Mouse (Mus musculus): ENCODE results near the gene Ceacam19. TPM values are rescaled to one million over a fixed set of nuclear protein-coding genes. Genes with fewer than 3 reads are reported as not detected.

Gene Ceacam19
- not detected for polyA plus RNA-seq (2014; fragmentation: Illumina TruSeq; extraction: RNeasy Lipid Tissue Mini Kit (QIAGEN cat#74804); ENCODE audit: low read depth, low replicate concordance)

DNA sequence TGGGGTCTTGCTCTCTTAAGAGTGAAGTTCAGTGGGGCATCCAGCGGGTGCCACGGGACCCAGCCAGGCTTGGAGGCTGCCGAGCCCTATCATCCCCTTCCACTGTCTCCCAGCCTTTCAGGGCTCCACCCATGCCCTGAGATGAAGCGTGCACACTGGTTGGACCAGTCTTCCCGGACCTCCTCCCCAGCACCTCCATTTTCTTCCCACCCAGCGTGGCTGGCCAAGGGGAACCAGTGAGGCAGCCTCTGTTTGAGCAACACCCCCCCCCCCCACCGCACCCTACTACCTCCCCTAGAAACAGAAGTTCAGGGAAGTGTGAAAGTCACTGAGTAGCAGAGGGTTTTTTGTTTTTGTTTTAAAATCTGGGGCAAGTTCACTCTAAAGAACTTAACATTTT is at the start of gene Ceacam19:
TSS of gene Ceacam19 (minus strand) at position 117 of the 400 bp plus-strand sequence.

DNA sequence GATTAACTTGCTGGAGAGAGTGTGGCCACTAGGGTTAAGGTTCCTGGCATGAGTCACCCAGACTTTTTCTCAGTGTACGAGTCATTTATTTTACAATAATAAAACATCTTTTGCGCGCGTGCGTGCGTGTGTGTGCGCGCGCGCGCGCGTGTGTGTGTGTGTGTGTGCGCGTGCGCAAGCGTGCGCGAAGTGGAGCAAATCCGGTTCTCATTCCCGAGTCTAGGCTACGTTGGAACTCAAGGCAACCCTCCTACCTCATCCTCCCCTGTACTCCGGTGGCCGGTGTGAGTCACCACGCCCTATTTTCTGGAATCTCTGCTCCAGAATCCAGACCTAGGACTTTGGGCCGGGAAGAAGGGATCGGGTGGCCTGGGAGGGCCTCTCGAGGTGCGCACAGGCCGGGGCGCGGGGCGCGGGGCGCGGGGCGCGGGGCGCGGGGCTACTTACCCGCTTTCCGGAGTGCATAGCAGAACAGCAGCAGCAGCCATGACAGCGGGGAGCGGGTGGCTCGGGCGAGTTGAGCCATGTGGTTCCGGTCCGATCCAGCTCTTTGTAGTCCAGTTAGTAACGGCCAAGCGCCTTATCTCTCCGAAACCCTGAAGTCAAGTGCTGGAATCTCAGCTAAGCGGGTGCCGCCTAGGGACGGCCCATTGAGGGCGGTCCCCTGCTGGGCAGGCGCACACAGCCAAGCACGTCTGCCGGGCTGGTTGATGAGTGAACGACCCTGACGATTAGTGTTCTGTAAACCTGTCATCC is 32.9 kb upstream of the Ceacam19 start, which contains the start of gene Pvr:
TSS of gene Pvr (minus strand) at position 655 of the 756 bp plus-strand sequence.

DNA sequence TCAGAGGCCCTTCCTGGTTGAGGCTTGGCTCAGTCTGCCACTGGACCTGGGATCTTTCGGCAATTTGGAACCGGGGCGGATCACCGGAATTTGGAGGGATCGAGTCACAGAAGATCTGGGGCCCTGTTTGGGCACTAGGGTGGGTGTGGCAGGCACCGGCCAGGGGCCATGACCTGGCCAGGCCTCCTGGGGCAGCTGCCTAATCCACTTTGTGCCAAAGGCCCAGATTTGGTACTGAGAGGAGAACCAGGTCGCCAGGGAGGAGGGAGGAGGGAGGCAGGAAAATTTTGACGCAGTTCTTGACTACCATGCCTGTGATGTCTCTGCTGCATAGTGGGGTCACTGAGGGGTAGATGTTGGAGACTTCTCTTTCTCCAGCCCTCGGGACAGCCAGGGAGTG is 26.6 kb downstream of the Ceacam19 start, which contains the start of gene Ceacam16:
TSS of gene Ceacam16 (minus strand) at position 101 of the 400 bp plus-strand sequence.

DNA sequence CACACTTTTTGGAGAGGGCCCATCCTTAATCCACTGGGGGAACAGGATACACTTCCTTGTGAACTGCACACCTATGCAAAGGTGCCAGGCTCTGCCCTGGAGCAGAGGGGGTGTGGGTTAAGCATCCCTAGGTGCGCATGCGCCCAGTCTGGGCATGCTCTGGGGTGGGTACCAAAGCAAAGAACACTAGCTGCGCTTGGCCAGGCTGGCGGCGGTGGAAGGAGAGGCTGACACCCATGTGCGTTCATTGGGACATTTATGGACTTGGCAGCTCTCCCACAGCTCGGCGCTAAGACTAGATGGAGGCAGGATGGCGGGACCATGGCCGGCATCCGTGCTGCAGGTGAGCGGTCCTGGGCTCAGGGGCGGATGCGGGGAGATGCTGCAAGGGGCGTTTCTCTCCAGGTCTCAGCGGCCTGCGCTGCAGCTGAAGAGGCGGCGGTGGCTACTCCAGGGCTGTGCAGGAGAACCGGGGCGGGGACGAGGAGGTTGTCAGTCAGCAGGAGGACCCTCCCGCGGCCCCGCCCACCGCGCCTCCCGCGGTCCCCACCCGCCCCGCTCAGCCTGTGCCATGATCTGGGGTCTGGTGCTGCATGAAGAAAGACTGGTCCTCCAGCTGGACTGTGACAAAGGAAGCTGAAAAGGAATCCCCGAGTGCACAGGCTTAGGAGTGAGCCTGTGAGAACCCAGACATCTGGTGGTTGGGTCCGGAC is 35.8 kb downstream of the Ceacam19 start, which contains the start of gene Gm19345:
TSS of gene Gm19345 (plus strand) at position 146 of the 713 bp plus-strand sequence.

Other genes with a start within 250 kb of the Ceacam19 start
- 24.0 TPM for gene Clptm1, start 222.9 kb downstream of the Ceacam19 start, polyA plus RNA-seq (2014; fragmentation: Illumina TruSeq; extraction: RNeasy Lipid Tissue Mini Kit (QIAGEN cat#74804); ENCODE audit: low read depth, low replicate concordance)
- gene Apoc2, start 210.0 kb downstream of the Ceacam19 start, polyA plus RNA-seq (2014; fragmentation: Illumina TruSeq; extraction: RNeasy Lipid Tissue Mini Kit (QIAGEN cat#74804); ENCODE audit: low read depth, low replicate concordance), result not detected
- 0.98 TPM for gene Gm44805, start 206.5 kb downstream of the Ceacam19 start, polyA plus RNA-seq (2014; fragmentation: Illumina TruSeq; extraction: RNeasy Lipid Tissue Mini Kit (QIAGEN cat#74804); ENCODE audit: low read depth, low replicate concordance)
- gene Apoc4, start 206.5 kb downstream of the Ceacam19 start, polyA plus RNA-seq (2014; fragmentation: Illumina TruSeq; extraction: RNeasy Lipid Tissue Mini Kit (QIAGEN cat#74804); ENCODE audit: low read depth, low replicate concordance), result not detected
- gene Apoc1, start 195.3 kb downstream of the Ceacam19 start, polyA plus RNA-seq (2014; fragmentation: Illumina TruSeq; extraction: RNeasy Lipid Tissue Mini Kit (QIAGEN cat#74804); ENCODE audit: low read depth, low replicate concordance), result not detected
- gene Apoe, start 188.8 kb downstream of the Ceacam19 start, polyA plus RNA-seq (2014; fragmentation: Illumina TruSeq; extraction: RNeasy Lipid Tissue Mini Kit (QIAGEN cat#74804); ENCODE audit: low read depth, low replicate concordance), result 3.8 TPM
- 0.82 TPM for gene Tomm40, start 172.5 kb downstream of the Ceacam19 start, polyA plus RNA-seq (2014; fragmentation: Illumina TruSeq; extraction: RNeasy Lipid Tissue Mini Kit (QIAGEN cat#74804); ENCODE audit: low read depth, low replicate concordance)
- 5.2 TPM for gene Nectin2, start 137.5 kb downstream of the Ceacam19 start, polyA plus RNA-seq (2014; fragmentation: Illumina TruSeq; extraction: RNeasy Lipid Tissue Mini Kit (QIAGEN cat#74804); ENCODE audit: low read depth, low replicate concordance)
- gene Bcam, start 116.9 kb downstream of the Ceacam19 start, polyA plus RNA-seq (2014; fragmentation: Illumina TruSeq; extraction: RNeasy Lipid Tissue Mini Kit (QIAGEN cat#74804); ENCODE audit: low read depth, low replicate concordance), result not detected
- gene Cblc, start 91.2 kb downstream of the Ceacam19 start, polyA plus RNA-seq (2014; fragmentation: Illumina TruSeq; extraction: RNeasy Lipid Tissue Mini Kit (QIAGEN cat#74804); ENCODE audit: low read depth, low replicate concordance), result 5.7 TPM
- 1.9 TPM for gene Bcl3, start 65.2 kb downstream of the Ceacam19 start, polyA plus RNA-seq (2014; fragmentation: Illumina TruSeq; extraction: RNeasy Lipid Tissue Mini Kit (QIAGEN cat#74804); ENCODE audit: low read depth, low replicate concordance)
- not detected for gene Gm19345, start 36.0 kb downstream of the Ceacam19 start, polyA plus RNA-seq (2014; fragmentation: Illumina TruSeq; extraction: RNeasy Lipid Tissue Mini Kit (QIAGEN cat#74804); ENCODE audit: low read depth, low replicate concordance)
- gene Ceacam16, start 26.7 kb downstream of the Ceacam19 start, polyA plus RNA-seq (2014; fragmentation: Illumina TruSeq; extraction: RNeasy Lipid Tissue Mini Kit (QIAGEN cat#74804); ENCODE audit: low read depth, low replicate concordance), result not detected
- gene Pvr, start 33.2 kb upstream of the Ceacam19 start, polyA plus RNA-seq (2014; fragmentation: Illumina TruSeq; extraction: RNeasy Lipid Tissue Mini Kit (QIAGEN cat#74804); ENCODE audit: low read depth, low replicate concordance), result 27.6 TPM
- 1.5 TPM for gene Igsf23, start 62.8 kb upstream of the Ceacam19 start, polyA plus RNA-seq (2014; fragmentation: Illumina TruSeq; extraction: RNeasy Lipid Tissue Mini Kit (QIAGEN cat#74804); ENCODE audit: low read depth, low replicate concordance)
- gene Ceacam20, start 77.4 kb upstream of the Ceacam19 start, polyA plus RNA-seq (2014; fragmentation: Illumina TruSeq; extraction: RNeasy Lipid Tissue Mini Kit (QIAGEN cat#74804); ENCODE audit: low read depth, low replicate concordance), result 112 TPM
- gene Nlrp9b, start 103.5 kb upstream of the Ceacam19 start, polyA plus RNA-seq (2014; fragmentation: Illumina TruSeq; extraction: RNeasy Lipid Tissue Mini Kit (QIAGEN cat#74804); ENCODE audit: low read depth, low replicate concordance), result 233 TPM
- gene Vmn1r91, start 211.7 kb upstream of the Ceacam19 start, polyA plus RNA-seq (2014; fragmentation: Illumina TruSeq; extraction: RNeasy Lipid Tissue Mini Kit (QIAGEN cat#74804); ENCODE audit: low read depth, low replicate concordance), result 0.76 TPM
- gene Gm16442, start 234.6 kb upstream of the Ceacam19 start, polyA plus RNA-seq (2014; fragmentation: Illumina TruSeq; extraction: RNeasy Lipid Tissue Mini Kit (QIAGEN cat#74804); ENCODE audit: low read depth, low replicate concordance), result not detected

Measured in sigmoid colon, adult 10 weeks (tissue).